Comparison of ENCODE assay signal across 17 mouse cellular contexts in genomic region chr14:61022383-61022782, GRCm38 (mm10). TPM values are rescaled to one million over a fixed set of nuclear protein-coding genes. Genes with fewer than 3 reads are reported as not detected.
A peak's percentile ranks its signal among the peaks of the same experiment; 100 is the strongest.
DNase-seq lines count a peak whose midpoint lies in the region; ATAC-seq and TF ChIP-seq lines count a peak whose summit lies in the region.
"Had no signal": no experiment of that assay in that cellular context is flagged by ENCODE, and none has a peak within 500 bp of the region (broad histone marks: within the 10 kb centered on the region; RNA-seq: fewer than 3 reads in every experiment).

No protein-coding gene starts in this region.

- H3K9ac ChIP-seq in heart, embryonic 14.5 days (ENCODE audit: low read length), result no peak overlapping the region
- H3K9ac ChIP-seq in heart, adult 2 months (ENCODE audit: low read depth, low read length), result no peak overlapping the region
- H3K9ac ChIP-seq in lung, embryonic 14.5 days, result no peak overlapping the region
- H3K9ac ChIP-seq: embryonic facial prominence, embryonic 13.5 days; limb, embryonic 15.5 days; liver, postnatal 0 days; neural tube, embryonic 15.5 days; stomach, embryonic 15.5 days had no signal

- no peaks in the 10 kb centered on the region for H3K4me1 ChIP-seq in heart, embryonic 14.5 days (ENCODE audit: control insufficient read depth in 2 of 2, insufficient read depth in 2 of 2, low read length in 2 of 2)
- no peaks in the 10 kb centered on the region for H3K4me1 ChIP-seq in heart, adult 2 months (ENCODE audit: control insufficient read depth, insufficient read depth, low read length)
- H3K4me1 ChIP-seq in lung, embryonic 14.5 days (ENCODE audit: insufficient read depth), result peaks cover 6% of the 10 kb centered on the region
- H3K4me1 ChIP-seq: stomach, embryonic 15.5 days had no signal

- intact Hi-C loops in heart, adult 2 months (cut with DNase I), result no loop called here

- TF ChIP-seq EP300 in heart, adult 2 months (IDR thresholded peaks at IDR 0.05; ENCODE audit: insufficient read depth, low read depth, low read length), result no peak

- H3K9me3 ChIP-seq in heart, embryonic 14.5 days (ENCODE audit: control insufficient read depth, low read length), result no peaks in the 10 kb centered on the region
- no peaks in the 10 kb centered on the region for H3K9me3 ChIP-seq in lung, embryonic 14.5 days (ENCODE audit: low read depth, low read length)
- H3K9me3 ChIP-seq: embryonic facial prominence, embryonic 13.5 days; limb, embryonic 15.5 days; neural tube, embryonic 15.5 days; stomach, embryonic 15.5 days had no signal

- ATAC-seq in heart, embryonic 14.5 days (ENCODE audit: insufficient number of reproducible peaks, insufficient read depth, low FRiP score, low read depth), result peak; percentile 35; the same call in 1 of the 2 replicates
- ATAC-seq in lung, embryonic 14.5 days (ENCODE audit: insufficient read depth), result no peak
- ATAC-seq: liver, postnatal 0 days had no signal

- H3K4me2 ChIP-seq in heart, embryonic 14.5 days (ENCODE audit: low read length), result no peak overlapping the region
- H3K4me2 ChIP-seq in lung, embryonic 14.5 days, result no peak overlapping the region
- H3K4me2 ChIP-seq: embryonic facial prominence, embryonic 13.5 days; limb, embryonic 15.5 days; neural tube, embryonic 15.5 days; stomach, embryonic 15.5 days had no signal

- H3K27ac ChIP-seq in heart, embryonic 14.5 days (replicated peaks in 1 of 2; ENCODE audit: control insufficient read depth in 1 of 2, insufficient read depth in 1 of 2, low read depth in 2 of 2, low read length in 2 of 2), result no peak overlapping the region
- no peak overlapping the region for H3K27ac ChIP-seq in heart, adult 2 months
- H3K27ac ChIP-seq in lung, embryonic 14.5 days (ENCODE audit: low read depth), result no peak overlapping the region
- H3K27ac ChIP-seq: embryonic facial prominence, embryonic 13.5 days; limb, embryonic 15.5 days; neural tube, embryonic 15.5 days; stomach, embryonic 15.5 days had no signal

- H3K36me3 ChIP-seq in heart, embryonic 14.5 days (ENCODE audit: control insufficient read depth, insufficient read depth, low read length), result no peaks in the 10 kb centered on the region
- H3K36me3 ChIP-seq in heart, adult 2 months (ENCODE audit: control insufficient read depth, insufficient read depth, low read length), result no peaks in the 10 kb centered on the region
- H3K36me3 ChIP-seq in lung, embryonic 14.5 days (ENCODE audit: insufficient read depth), result peaks cover 55% of the 10 kb centered on the region
- H3K36me3 ChIP-seq: neural tube, embryonic 15.5 days; stomach, embryonic 15.5 days had no signal

- TF ChIP-seq CTCF in heart, adult 2 months (IDR thresholded peaks at IDR 0.05), result no peak
- peak; percentile 28; the same call in 1 of the 2 replicates for TF ChIP-seq CTCF in lung, embryonic 14.5 days (IDR thresholded peaks at IDR 0.05; ENCODE audit: low read depth)

- DNase-seq in heart, adult 2 months, result no peak
- peak; percentile 55 for DNase-seq in lung, embryonic 14.5 days
- no peak for DNase-seq in lung, postnatal 14 days
- DNase-seq in 3T3-L1 (ENCODE audit: low read depth, low spot score), result peak; percentile 2
- DNase-seq in adrenal gland, adult 8-10 months, result peak; percentile 69
- no peak for DNase-seq in thymus, postnatal 25 days
- DNase-seq: cerebellum, adult 18-20 months; heart, adult 11 months; heart, postnatal 14 days; liver, postnatal 0 days; spleen, adult 18-20 months had no signal

- H3K27me3 ChIP-seq in heart, embryonic 14.5 days (ENCODE audit: control insufficient read depth, insufficient read depth, low read length), result no peaks in the 10 kb centered on the region
- H3K27me3 ChIP-seq in heart, adult 2 months (ENCODE audit: control insufficient read depth, insufficient read depth, low read length), result no peaks in the 10 kb centered on the region
- no peaks in the 10 kb centered on the region for H3K27me3 ChIP-seq in lung, embryonic 14.5 days (ENCODE audit: insufficient read depth, low read length)
- H3K27me3 ChIP-seq: embryonic facial prominence, embryonic 13.5 days; limb, embryonic 15.5 days; neural tube, embryonic 15.5 days; stomach, embryonic 15.5 days had no signal

- H3K79me2 ChIP-seq in heart, adult 2 months (replicated peaks; ENCODE audit: control insufficient read depth, insufficient read depth, low read length), result no peaks in the 10 kb centered on the region

- WGBS in heart, embryonic 14.5 days, result 39% methylated on average over 1 of the region's 1 CpGs
- 50% methylated on average over 1 of the region's 1 CpGs for WGBS in heart, adult 2 months
- 61% methylated on average over 1 of the region's 1 CpGs for WGBS in lung, embryonic 14.5 days

- H3K4me3 ChIP-seq in heart, embryonic 14.5 days (ENCODE audit: control insufficient read depth in 1 of 2, insufficient read depth in 1 of 2, low read depth in 1 of 2, low read length in 2 of 2), result no peak overlapping the region
- no peak overlapping the region for H3K4me3 ChIP-seq in heart, adult 2 months
- no peak overlapping the region for H3K4me3 ChIP-seq in lung, embryonic 14.5 days (ENCODE audit: low read depth, low read length)
- H3K4me3 ChIP-seq: embryonic facial prominence, embryonic 13.5 days; limb, embryonic 15.5 days; neural tube, embryonic 15.5 days; stomach, embryonic 15.5 days had no signal

- TF ChIP-seq POLR2A in heart, adult 2 months (IDR thresholded peaks at IDR 0.05; ENCODE audit: insufficient read depth, low read depth, low read length), result no peak

RNA-seq across cellular contexts. Expression of gene Tnfrsf19, which starts 23.9 kb away (rescaled TPM):
- 20.8 and 22.2 TPM in 2 replicates for polyA plus RNA-seq in heart, embryonic 14.5 days (2014; fragmentation: Nextera tagmentation; extraction: Ambion mirVana)
- total RNA-seq in heart, adult 2 months (2021), result 1 to 10 TPM; 2.2 to 4.3 TPM
- 3.7 and 4.7 TPM in 2 replicates for polyA plus RNA-seq in heart, adult 2 months (2012; rRNA removed)
- polyA plus RNA-seq in lung, embryonic 14.5 days (2014; fragmentation: Nextera tagmentation; extraction: Ambion mirVana), result 148 and 159 TPM in 2 replicates
- total RNA-seq in adrenal gland, adult 8-10 months (2022), result 10 to 100 TPM; 43.0 to 81.1 (median 59.0) TPM
- polyA plus RNA-seq: C2C12 had no signal

Comparison
In these comparisons a context has a peak if more than half of its experiments do, and no peak if none do; other contexts are left out.
1. DNase-seq: peak in lung, embryonic 14.5 days (single experiment), 3T3-L1 (single experiment) and adrenal gland, adult 8-10 months (single experiment); none in heart, adult 2 months (0 of 2), lung, postnatal 14 days (single experiment) and thymus, postnatal 25 days (single experiment).